Mouse (Mus musculus): ENCODE measurements around the gene Chrd. TPM values are rescaled to one million over a fixed set of nuclear protein-coding genes. Genes with fewer than 3 reads are reported as not detected.

The Chrd gene
- total RNA-seq, 2 experiments from 2014 or later = 87.9 to 90.5 TPM

Other genes starting within 250 kb of the Chrd start
- gene Eif2b5, start 234.3 kb upstream of the Chrd start, total RNA-seq (2021) = 10 to 100 TPM; 54.3 to 54.7 TPM
- gene Dvl3, start 216.1 kb upstream of the Chrd start, total RNA-seq (2021) = 10 to 100 TPM; 51.9 to 55.7 TPM
- gene Ap2m1, start 197.6 kb upstream of the Chrd start, total RNA-seq (2021) = 100 to 1,000 TPM; 702 to 704 TPM
- 100 to 1,000 TPM; 100 TPM for gene Abcf3, start 184.6 kb upstream of the Chrd start, total RNA-seq (2021)
- 10 to 100 TPM; 21.2 to 23.7 TPM for gene Vwa5b2, start 143.7 kb upstream of the Chrd start, total RNA-seq (2021)
- 1 to 10 TPM; 2.4 to 2.8 TPM for gene Eef1akmt4, start 121.5 kb upstream of the Chrd start, total RNA-seq (2021)
- not detected for gene Gm49333, start 121.5 kb upstream of the Chrd start, total RNA-seq (2021)
- 10 to 100 TPM; 11.7 to 12.9 TPM for gene Alg3, start 121.4 kb upstream of the Chrd start, total RNA-seq (2021)
- 10 to 100 TPM; 82.8 to 87.9 TPM for gene Camk2n2, start 111.8 kb upstream of the Chrd start, total RNA-seq (2021)
- 10 to 100 TPM; 24.6 to 27.1 TPM for gene Ece2, start 103.3 kb upstream of the Chrd start, total RNA-seq (2021)
- 100 to 1,000 TPM; 206 to 212 TPM for gene Psmd2, start 81.5 kb upstream of the Chrd start, total RNA-seq (2021)
- gene Eif4g1, start 64.8 kb upstream of the Chrd start, total RNA-seq (2021) = 100 to 1,000 TPM; 278 to 283 TPM
- 100 to 1,000 TPM; 445 to 503 TPM for gene Fam131a, start 39.9 kb upstream of the Chrd start, total RNA-seq (2021)
- gene Polr2h, start 15.5 kb upstream of the Chrd start, total RNA-seq (2021) = 10 to 100 TPM; 21.5 to 26.2 TPM
- gene Clcn2, start 15.4 kb upstream of the Chrd start, total RNA-seq (2021) = 10 to 100 TPM; 73.3 to 75.5 TPM
- 10 to 100 TPM; 12.6 to 13.4 TPM for gene Thpo, start 1.4 kb downstream of the Chrd start, total RNA-seq (2021)